Mouse (Mus musculus): ENCODE measurements around the gene Samd8.
A peak's percentile ranks its signal among the peaks of the same experiment; 100 is the strongest.

Samd8 gene

GRCm38 (mm10) chr14:21830876-21831767, 80.8 kb downstream of the Samd8 start:
- peak; percentile 96 to 97 for DNase-seq (ENCODE audit: low spot score in 2 of 2)

- no peak for DNase-seq (ENCODE audit: low spot score in 2 of 2)
Measured at GRCm38 (mm10) chr14:21831830-21832403, 81.6 kb downstream of the Samd8 start.

GRCm38 (mm10) chr14:21838336-21839017, 88.1 kb downstream of the Samd8 start:
- DNase-seq (ENCODE audit: low spot score in 2 of 2), result no peak

- DNase-seq (ENCODE audit: low spot score in 2 of 2), result no peak
Measured at GRCm38 (mm10) chr14:21841819-21842592, 91.7 kb downstream of the Samd8 start.

GRCm38 (mm10) chr14:21843263-21843662, 92.9 kb downstream of the Samd8 start:
- DNase-seq (ENCODE audit: low spot score in 2 of 2), result no peak

GRCm38 (mm10) chr14:21846827-21847380, 96.6 kb downstream of the Samd8 start:
- no peak for DNase-seq (ENCODE audit: low spot score in 2 of 2)

- DNase-seq (ENCODE audit: low spot score in 2 of 2), result peak; percentile 18 to 25
Measured at GRCm38 (mm10) chr14:21847381-21848165, 97.2 kb downstream of the Samd8 start.
